Mouse (Mus musculus) heart, postnatal 0 days (tissue): Measurements from ENCODE around the gene Gm48551.

Experiments
- CTCF ChIP-seq: IDR thresholded peaks from 2 replicates; pipeline ENCODE4 v1.5.1; 2016; ENCODE audit warnings: antibody characterized with exemption, control low read depth, low read depth
- EP300 ChIP-seq: IDR thresholded peaks from 2 replicates; pipeline ENCODE4 v1.6.1; 2016; ENCODE audit warnings: antibody characterized with exemption, low read depth

DNA sequence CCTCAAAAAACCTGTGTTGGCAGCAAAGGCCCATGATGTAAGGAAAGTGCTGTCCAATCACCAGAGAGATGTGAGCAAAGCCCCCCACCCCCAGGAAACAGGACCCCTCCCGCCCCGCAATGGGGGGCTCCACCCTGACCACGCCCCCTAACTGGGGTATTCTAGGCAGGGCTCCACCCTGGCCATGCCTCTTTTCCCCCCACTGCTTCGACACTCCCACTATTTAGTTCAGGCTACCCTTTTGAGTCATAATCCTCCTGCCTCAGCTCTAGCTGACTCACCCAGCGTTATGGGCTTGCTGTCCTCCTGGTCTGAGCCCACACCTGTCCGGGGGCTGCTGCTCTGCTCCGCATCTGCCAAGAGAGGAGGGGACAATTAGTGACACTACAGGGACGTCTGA lies 25.1 kb downstream of the Gm48551 start:
- TF ChIP-seq EP300 = no peak
- no peak for TF ChIP-seq CTCF
